Mouse (Mus musculus) midbrain, postnatal 0 days (tissue): Measurements from ENCODE around the gene G3bp2. TPM values are rescaled to one million over a fixed set of nuclear protein-coding genes. Genes with fewer than 3 reads are reported as not detected.

Experiments
- ATAC-seq: fragments of 200-750 bp; cut with Nextera tagmentation; 2 replicates; pipeline ENCODE4 v1.8.0; 2017; ENCODE audit warnings: moderate number of reproducible peaks, mild to moderate bottlenecking, moderate TSS enrichment, moderate library complexity; ENCODE audit not compliant: low FRiP score
- DNase-seq: peaks from one replicate; pipeline ENCODE4 v3.0.0-alpha.2; 2015; ENCODE audit warnings: low spot score
- H3K27ac ChIP-seq: fragments of 300-500 bp; sonication (generic); 2 replicates; pipeline ENCODE4 v1.5.1; 2014; ENCODE audit warnings: low read depth, mild to moderate bottlenecking, low read length, mixed read lengths
- H3K27me3 ChIP-seq: fragments of 300-500 bp; sonication (generic); 2 replicates; pipeline ENCODE4 v1.6.1; 2014; ENCODE audit warnings: low read length, control low read depth, mixed read lengths; ENCODE audit not compliant: insufficient read depth
- H3K36me3 ChIP-seq: fragments of 300-500 bp; sonication (generic); 2 replicates; pipeline ENCODE4 v1.6.1; 2014; ENCODE audit warnings: low read length, control low read depth, mixed read lengths; ENCODE audit not compliant: insufficient read depth
- H3K4me1 ChIP-seq: fragments of 300-500 bp; sonication (generic); 2 replicates; pipeline ENCODE4 v1.6.1; 2014; ENCODE audit warnings: mild to moderate bottlenecking, control low read depth, antibody characterized with exemption, low read length, mixed read lengths; ENCODE audit not compliant: insufficient read depth
- H3K4me2 ChIP-seq: fragments of 300-500 bp; sonication (generic); 2 replicates; pipeline ENCODE4 v1.6.1; 2014; ENCODE audit warnings: low read depth, mild to moderate bottlenecking, low read length, mixed read lengths; ENCODE audit not compliant: poor library complexity, severe bottlenecking
- H3K4me3 ChIP-seq: fragments of 300-500 bp; sonication (generic); 2 replicates; pipeline ENCODE4 v1.5.1; 2014; ENCODE audit warnings: low read depth, mild to moderate bottlenecking, low read length, moderate library complexity
- H3K9ac ChIP-seq: fragments of 300-500 bp; sonication (generic); replicated peaks from 2 replicates; pipeline ENCODE4 v1.6.1; 2014; ENCODE audit warnings: mild to moderate bottlenecking, low read length, moderate library complexity, mixed read lengths; ENCODE audit not compliant: poor library complexity, severe bottlenecking
- H3K9me3 ChIP-seq: fragments of 300-500 bp; sonication (generic); 2 replicates; pipeline ENCODE4 v1.6.1; 2016; ENCODE audit warnings: low read length, control low read depth
- CTCF ChIP-seq: IDR thresholded peaks from 2 replicates; pipeline ENCODE4 v1.5.1; 2016; ENCODE audit warnings: antibody characterized with exemption, mild to moderate bottlenecking
- WGBS: fragments of 180-500 bp; shearing (Covaris S2); extraction: QIAGEN DNeasy Blood & Tissue Kit; methylation state at CpG from one replicate; pipeline ENCODE4 v1.1.7; 2014; 5-methylcytosine and 5-hydroxymethylcytosine counted together
- polyA plus RNA-seq: library from polyadenylated mRNA; unstranded; fragments of >200 nt; fragmentation: Nextera tagmentation; extraction: Ambion mirVana; gene quantifications from 2 replicates; pipeline ENCODE4 v1.2.1, GENCODE M21; 2015
- total RNA-seq: library from RNA; depleted of rRNA; stranded (reverse); fragments of >200 nt; gene quantifications from 2 replicates; pipeline ENCODE4 v1.2.3, GENCODE M21; 2014

G3bp2 gene
- total and polyA plus RNA-seq, 2 experiments from 2014 or later = 167 to 303 TPM

GRCm38 (mm10) chr5:92082821-92083401 lies 608 bp downstream of the G3bp2 start:
- Histone ChIP-seq H3K27ac (peak overlapping the region; percentile 99), H3K4me1 (peaks cover 9% of the 10 kb centered on the region), H3K4me2 (peak overlapping the region; percentile 67), H3K36me3 (no peaks in the 10 kb centered on the region), H3K9me3 (no peaks in the 10 kb centered on the region), H3K27me3 (no peaks in the 10 kb centered on the region), H3K9ac (peak overlapping the region; percentile 79), H3K4me3 (peak overlapping the region; percentile 66)
- whole genome bisulfite sequencing = 0% methylated on average over 34 of the region's 55 CpGs
- DNase-seq (peak; percentile 66), ATAC-seq (peak; percentile 73)
- no peak for TF ChIP-seq CTCF

DNA sequence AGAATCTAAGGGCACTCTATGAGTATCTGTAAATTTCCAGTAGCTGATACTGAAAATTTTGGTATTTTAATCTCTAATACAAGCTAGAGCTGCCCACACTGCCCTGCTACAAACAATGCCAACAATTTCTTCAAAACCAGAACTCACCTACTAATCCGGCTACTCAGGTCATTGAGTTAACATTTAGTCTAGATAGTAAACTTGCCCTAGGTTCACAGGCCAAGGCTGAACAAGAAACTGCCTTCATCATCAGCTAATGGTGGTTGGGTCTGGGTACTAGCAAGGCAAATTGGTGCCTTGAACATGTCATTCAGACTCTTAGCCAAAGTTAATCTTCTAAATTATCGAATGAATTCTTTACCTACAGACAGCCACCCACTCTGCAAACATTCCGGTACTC lies 2.2 kb downstream of the G3bp2 start:
- WGBS = 71% methylated on average over 3 of the region's 3 CpGs

DNA sequence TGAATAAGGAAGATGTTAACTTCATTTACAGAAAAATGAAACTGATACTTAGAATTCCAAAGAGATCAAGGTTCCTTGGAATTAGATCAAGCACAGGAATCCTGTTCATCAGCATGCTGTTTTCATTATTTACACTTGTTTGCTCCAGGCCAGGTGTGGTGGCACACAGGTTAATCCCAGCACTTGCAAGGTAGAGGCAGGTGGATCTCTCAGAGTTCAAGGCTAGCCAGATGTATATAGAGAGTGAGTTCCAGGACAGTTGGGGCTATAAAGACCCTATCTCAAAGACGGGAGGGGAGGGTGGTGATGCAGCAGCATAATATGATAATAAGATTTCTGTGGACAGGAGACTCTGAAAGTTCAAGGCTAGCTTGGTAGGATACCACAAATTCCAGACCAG lies 3.1 kb downstream of the G3bp2 start:
- no peak overlapping the region for H3K4me3 ChIP-seq
- H3K9ac ChIP-seq = no peak overlapping the region
- peaks cover 9% of the 10 kb centered on the region for H3K4me1 ChIP-seq
- no peaks in the 10 kb centered on the region for H3K36me3 ChIP-seq
- H3K27me3 ChIP-seq = no peaks in the 10 kb centered on the region
- no peak overlapping the region for H3K27ac ChIP-seq
- DNase-seq = no peak
- no peaks in the 10 kb centered on the region for H3K9me3 ChIP-seq
- no peak for ATAC-seq
- WGBS = 65% methylated on average over 1 of the region's 1 CpGs
- H3K4me2 ChIP-seq = no peak overlapping the region
- no peak for TF ChIP-seq CTCF

More for the DNA sequence above, 2.2 kb downstream of the G3bp2 start:
- no peak for DNase-seq
- no peak for TF ChIP-seq CTCF
- Histone ChIP-seq H3K27me3 (no peaks in the 10 kb centered on the region), H3K4me1 (peaks cover 9% of the 10 kb centered on the region), H3K36me3 (no peaks in the 10 kb centered on the region), H3K4me2 (peak overlapping the region; percentile 67), H3K9me3 (no peaks in the 10 kb centered on the region), H3K9ac (peak overlapping the region; percentile 79; the same call in 1 of the 2 replicates), H3K27ac (no peak overlapping the region), H3K4me3 (peak overlapping the region; percentile 66)
- no peak for ATAC-seq

DNA sequence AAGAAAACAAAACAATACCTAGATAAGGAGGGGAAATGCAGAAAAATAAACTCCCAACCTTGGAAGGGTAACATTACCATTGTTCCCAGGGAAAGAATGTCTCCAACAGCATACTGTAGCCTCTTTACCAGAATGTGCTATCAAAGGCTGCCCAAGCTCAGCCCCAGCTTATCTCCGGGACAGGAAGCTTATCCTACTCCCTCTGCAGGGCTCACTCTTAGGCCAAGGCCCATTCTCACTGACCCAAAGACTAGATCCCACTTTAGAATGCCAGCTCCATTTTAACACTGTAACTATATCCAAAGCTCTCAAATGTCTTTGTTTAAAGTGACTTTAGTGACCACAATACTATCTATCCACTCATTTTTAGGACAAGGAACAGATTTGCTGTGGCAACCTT lies 4.2 kb downstream of the G3bp2 start:
- no peak for TF ChIP-seq CTCF
- Histone ChIP-seq H3K4me1 (peaks cover 9% of the 10 kb centered on the region), H3K27me3 (no peaks in the 10 kb centered on the region), H3K4me3 (no peak overlapping the region), H3K9ac (no peak overlapping the region), H3K4me2 (no peak overlapping the region), H3K9me3 (no peaks in the 10 kb centered on the region), H3K36me3 (no peaks in the 10 kb centered on the region), H3K27ac (no peak overlapping the region)
- 50% methylated on average over 1 of the region's 1 CpGs for WGBS
- no peak for ATAC-seq
- DNase-seq = no peak

DNA sequence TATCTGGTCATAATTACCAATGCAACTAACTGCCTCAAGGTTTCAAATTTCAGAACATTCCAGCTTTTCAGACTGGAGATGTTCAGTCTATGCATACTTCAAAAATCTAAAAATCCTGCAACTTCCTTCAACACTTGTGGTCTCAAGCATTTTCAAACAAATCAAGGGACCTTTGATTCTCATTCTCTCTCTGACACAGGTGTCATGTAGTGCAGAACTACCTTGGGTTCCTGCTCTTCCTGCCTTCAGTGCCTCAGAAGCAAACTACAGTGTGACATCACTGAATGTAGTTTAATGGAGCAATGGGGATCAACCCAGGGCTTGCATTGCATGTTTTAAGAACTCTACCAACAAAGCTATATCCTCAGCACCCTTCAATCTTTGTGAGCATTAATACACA lies 4.8 kb downstream of the G3bp2 start:
- H3K27ac ChIP-seq = no peak overlapping the region
- no peak overlapping the region for H3K9ac ChIP-seq
- no peak overlapping the region for H3K4me2 ChIP-seq
- no peaks in the 10 kb centered on the region for H3K9me3 ChIP-seq
- ATAC-seq (no peak), DNase-seq (no peak)
- H3K27me3 ChIP-seq = no peaks in the 10 kb centered on the region
- H3K4me3 ChIP-seq = no peak overlapping the region
- no peaks in the 10 kb centered on the region for H3K36me3 ChIP-seq
- TF ChIP-seq CTCF = no peak
- peaks cover 9% of the 10 kb centered on the region for H3K4me1 ChIP-seq

- peaks cover 5% of the 10 kb centered on the region; the same call in 1 of the 2 replicates for H3K36me3 ChIP-seq
- no peak for ATAC-seq
- 83% methylated on average over 1 of the region's 1 CpGs for WGBS
Observed at GRCm38 (mm10) chr5:92076273-92076672, 7.2 kb downstream of the G3bp2 start.

More at GRCm38 (mm10) chr5:92076273-92076672, 7.2 kb downstream of the G3bp2 start:
- TF ChIP-seq CTCF = peak; percentile 18; the same call in 1 of the 2 replicates
- Histone ChIP-seq H3K4me1 (peaks cover under 1% of the 10 kb centered on the region; the same call in 1 of the 2 replicates), H3K27ac (no peak overlapping the region), H3K4me2 (no peak overlapping the region), H3K9ac (no peak overlapping the region), H3K9me3 (no peaks in the 10 kb centered on the region), H3K4me3 (no peak overlapping the region), H3K27me3 (no peaks in the 10 kb centered on the region)
- no peak for DNase-seq
